Comparison of ENCODE assay signal across 7 mouse cellular contexts in the genomic region with DNA sequence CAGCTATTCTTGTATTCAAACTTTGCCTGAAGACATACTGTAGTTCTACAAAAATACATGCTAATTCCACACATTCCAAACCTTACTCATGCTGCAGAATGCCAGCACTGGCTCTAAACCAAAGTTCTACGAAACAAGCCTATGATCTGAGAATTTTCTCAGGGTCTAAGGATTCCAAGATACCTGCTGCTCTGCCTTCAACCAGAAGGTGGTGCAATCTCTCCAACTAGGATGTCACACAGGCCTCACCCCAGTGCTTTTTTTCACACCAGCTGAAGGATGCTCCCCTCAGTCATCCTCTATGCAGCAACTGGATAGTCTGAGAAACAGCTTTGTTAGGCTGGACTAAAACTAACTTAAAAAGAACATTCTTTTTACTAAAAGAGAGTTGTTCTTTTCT.
DNase-seq lines count a peak whose midpoint lies in the region; ATAC-seq and TF ChIP-seq lines count a peak whose summit lies in the region.

No protein-coding gene starts in this region.

- 63% methylated on average over 1 of the region's 1 CpGs for WGBS in hindbrain, embryonic 12.5 days
- 32% methylated on average over 1 of the region's 1 CpGs for WGBS in small intestine, adult 2 months

- peak; percentile 97 for DNase-seq in NIH3T3 (ENCODE audit: low read depth)
- peak; percentile 64 for DNase-seq in cerebellum, adult 11 months
- peak; percentile 49 for DNase-seq in forelimb bud, embryonic 11.5 days (ENCODE audit: low read depth, low spot score)
- DNase-seq in layer of hippocampus, postnatal 10 days (ENCODE audit: low spot score in 2 of 2): peak; percentile 65 to 72

- ATAC-seq in hindbrain, embryonic 12.5 days (ENCODE audit: low FRiP score): 0 out of 2 replicates have a peak, but pooled peaks have one; percentile 43
- peak; percentile 67 for ATAC-seq in megakaryocyte, adult 5-6 weeks (ENCODE audit: poor library complexity, severe bottlenecking)

- no peaks in the 10 kb centered on the region for H3K9me3 ChIP-seq in hindbrain, embryonic 12.5 days (replicated peaks)

- H3K4me3 ChIP-seq in hindbrain, embryonic 12.5 days: no peak overlapping the region
- no peak overlapping the region for H3K4me3 ChIP-seq in small intestine, adult 2 months (ENCODE audit: low read depth, low read length)

- no peak for TF ChIP-seq POLR2A in small intestine, adult 2 months (IDR thresholded peaks at IDR 0.05; ENCODE audit: low read depth, low read length)

- no peaks in the 10 kb centered on the region for H3K4me1 ChIP-seq in hindbrain, embryonic 12.5 days
- no peaks in the 10 kb centered on the region for H3K4me1 ChIP-seq in small intestine, adult 2 months (ENCODE audit: control insufficient read depth, insufficient read depth, insufficient read length, low read length)

- no peak overlapping the region for H3K27ac ChIP-seq in hindbrain, embryonic 12.5 days
- H3K27ac ChIP-seq in small intestine, adult 2 months (ENCODE audit: insufficient read depth, low read depth, low read length): no peak overlapping the region

- no peak overlapping the region for H3K9ac ChIP-seq in hindbrain, embryonic 12.5 days

- H3K27me3 ChIP-seq in hindbrain, embryonic 12.5 days: no peaks in the 10 kb centered on the region
- no peaks in the 10 kb centered on the region for H3K27me3 ChIP-seq in small intestine, adult 2 months (ENCODE audit: control insufficient read depth, insufficient read depth, low read length)

- peaks cover 11% of the 10 kb centered on the region for H3K36me3 ChIP-seq in hindbrain, embryonic 12.5 days
- no peaks in the 10 kb centered on the region for H3K36me3 ChIP-seq in small intestine, adult 2 months (ENCODE audit: control insufficient read depth, insufficient read depth, low read length)

- peak; percentile 48; the same call in 1 of the 2 replicates for TF ChIP-seq CTCF in small intestine, adult 2 months (IDR thresholded peaks at IDR 0.05; ENCODE audit: extremely low read depth, insufficient read length, insufficient replicate concordance, low read depth, low read length)

- H3K4me2 ChIP-seq in hindbrain, embryonic 12.5 days (replicated peaks): no peak overlapping the region
